Mouse (Mus musculus) heart, adult 9 months (tissue): ENCODE measurements around the gene Spaca7.
A peak's percentile ranks its signal among the peaks of the same experiment; 100 is the strongest.

ENCODE experiments used
- DNase-seq, 2 experiments: peaks; one replicate each; pipeline ENCODE4 v3.0.0; 2022; ENCODE audit warnings: low spot score in 2 of 2

The Spaca7 gene

GRCm38 (mm10) chr8:12609752-12610449 is 37.1 kb downstream of the Spaca7 start:
- no peak for DNase-seq

DNA sequence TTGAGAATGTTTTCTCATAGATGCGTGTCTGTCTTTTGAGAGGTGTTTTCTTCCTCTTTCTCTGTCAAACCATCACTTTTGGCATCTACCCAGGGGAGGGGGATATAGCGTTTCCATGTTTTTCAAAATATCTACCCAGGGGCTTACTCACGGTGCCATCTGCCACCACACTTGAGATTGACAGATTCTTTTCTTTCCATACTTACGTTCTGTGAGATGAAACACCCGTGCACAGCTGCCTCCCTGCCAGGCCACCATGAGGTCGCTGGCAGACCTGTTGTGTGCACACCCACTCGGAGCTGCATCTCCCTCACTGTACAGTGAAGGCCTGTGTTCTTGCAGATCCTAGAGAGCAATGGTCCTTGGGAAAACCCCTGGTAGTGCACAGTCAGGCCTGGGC is 40.4 kb downstream of the Spaca7 start:
- no peak for DNase-seq

DNA sequence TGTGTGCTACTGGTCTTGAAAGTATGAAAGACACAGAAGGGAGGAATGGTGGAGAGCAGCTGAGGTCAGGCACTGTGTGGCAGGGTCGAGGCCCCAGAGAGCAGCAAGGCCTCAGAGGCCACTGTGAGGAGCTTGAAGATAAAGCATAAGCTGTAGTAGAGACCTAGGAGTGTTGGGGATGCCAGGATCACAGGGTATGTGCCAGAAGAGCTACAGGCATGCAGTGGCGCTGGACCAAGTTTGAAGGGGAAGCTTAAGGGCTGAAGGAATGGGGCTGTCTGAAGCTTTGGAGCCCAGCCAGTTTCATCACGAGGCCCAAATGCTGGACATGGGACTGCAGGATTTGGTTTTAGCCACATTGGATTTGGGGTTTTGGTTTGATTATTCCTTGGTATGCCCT is 44.5 kb downstream of the Spaca7 start:
- DNase-seq, result peak in 1 of 2 experiments; percentile 12

DNA sequence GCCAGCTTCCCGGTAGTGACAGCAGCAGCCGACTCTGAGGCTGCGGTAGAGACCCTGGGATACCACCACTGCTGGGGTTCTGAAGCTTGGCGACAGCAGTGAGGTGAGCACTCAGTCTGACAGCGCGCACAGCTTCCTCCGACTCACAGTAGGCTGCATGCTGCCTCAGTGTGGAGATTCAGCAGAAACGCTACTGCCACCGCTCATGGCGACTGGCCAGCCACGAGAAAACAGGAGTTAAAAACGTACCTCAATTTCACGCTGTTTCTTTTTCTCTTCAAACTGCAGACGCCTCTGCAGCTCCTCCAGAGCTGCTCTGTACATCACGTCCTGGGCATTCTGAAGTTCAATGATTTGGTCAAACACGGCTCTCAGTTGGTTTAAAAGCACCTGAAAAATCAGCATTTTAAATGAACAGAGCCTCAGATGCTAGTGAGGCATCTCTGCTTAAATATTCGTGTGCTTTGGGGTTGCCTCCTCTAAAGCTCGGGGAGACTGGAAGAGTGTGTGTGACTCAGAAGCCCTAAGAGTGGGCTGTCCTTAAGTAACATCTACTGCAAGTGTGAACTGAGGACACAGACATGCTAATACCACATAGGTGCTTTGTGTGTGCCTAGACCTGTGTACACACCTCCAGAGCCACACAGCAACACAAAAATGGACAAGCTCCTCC is 48.9 kb downstream of the Spaca7 start:
- no peak for DNase-seq

DNA sequence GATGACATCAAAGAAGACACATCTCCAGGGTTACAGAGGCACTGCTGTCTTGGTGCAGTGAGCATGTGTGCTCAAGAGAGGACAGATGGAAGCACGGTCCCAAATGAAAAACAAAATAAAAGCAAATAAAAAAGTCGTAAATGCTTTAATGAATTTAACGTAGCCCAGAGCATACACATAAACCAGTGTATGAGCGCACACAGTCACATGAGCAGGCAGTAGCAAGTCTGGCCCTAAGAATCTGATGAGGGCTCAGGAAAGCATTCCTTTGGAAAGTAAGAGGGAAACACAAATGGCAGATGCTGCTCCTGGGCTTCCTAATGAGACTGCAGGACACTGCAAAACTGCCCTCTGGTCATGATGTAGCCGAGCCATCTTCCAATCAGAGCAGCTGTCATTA is 53.1 kb downstream of the Spaca7 start:
- no peak for DNase-seq

DNA sequence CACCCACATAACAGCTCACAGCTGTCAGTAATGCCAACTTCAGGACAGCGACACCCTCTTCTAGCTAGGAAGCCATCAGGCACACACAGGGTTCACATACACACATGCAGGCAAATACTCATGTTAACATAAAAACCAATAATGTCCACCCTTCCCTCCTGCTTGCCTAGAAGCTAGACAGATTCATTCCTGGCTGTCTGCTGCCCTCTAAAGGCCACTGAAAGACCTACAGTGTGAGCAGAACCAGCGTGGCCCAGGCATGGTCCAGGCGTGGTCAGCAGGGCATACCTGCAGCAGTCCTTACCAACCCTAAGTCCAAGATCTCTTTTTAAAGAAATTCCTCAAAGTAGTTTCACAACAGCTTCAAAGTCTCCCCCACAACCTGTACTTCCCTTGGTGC is 56.2 kb downstream of the Spaca7 start:
- peak in 1 of 2 experiments; percentile 10 for DNase-seq

DNA sequence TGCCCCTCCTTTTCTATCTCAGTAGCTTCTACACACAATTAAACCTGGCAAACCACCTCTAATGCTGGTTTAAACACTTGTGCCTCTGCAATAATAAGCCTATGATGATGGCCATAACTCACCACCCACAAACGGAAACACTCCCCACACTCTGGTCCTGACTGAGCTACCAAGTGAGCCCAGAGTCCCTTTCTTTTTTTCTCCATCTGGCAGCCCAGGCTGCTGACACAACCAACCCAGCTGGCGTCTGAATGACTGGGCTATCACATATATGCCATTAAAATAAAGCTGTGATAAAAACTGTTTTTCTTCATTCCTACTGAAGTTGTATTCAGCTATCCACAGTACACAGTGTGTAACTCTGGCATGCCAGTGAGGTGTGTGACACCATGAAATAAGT is 62.5 kb downstream of the Spaca7 start:
- no peak for DNase-seq

DNA sequence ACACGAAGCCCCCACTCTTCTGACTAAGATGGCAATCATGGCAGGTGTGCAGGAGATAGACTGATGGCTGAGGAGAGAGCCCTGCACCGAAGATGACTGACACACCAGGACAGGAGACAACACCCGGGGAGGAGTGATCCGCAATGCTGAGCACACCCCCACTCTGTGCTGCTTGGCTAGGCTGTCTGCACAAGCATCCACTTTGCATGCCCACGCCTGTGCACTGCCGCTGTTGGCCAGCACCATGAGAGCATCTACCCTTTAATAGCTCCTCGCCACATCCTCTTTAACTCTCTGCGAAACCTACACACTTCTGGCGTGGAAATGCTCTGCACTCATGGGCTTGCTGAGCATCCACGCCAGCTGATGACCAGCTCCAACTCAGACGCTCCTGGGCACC is 65.6 kb downstream of the Spaca7 start:
- DNase-seq, result no peak

DNA sequence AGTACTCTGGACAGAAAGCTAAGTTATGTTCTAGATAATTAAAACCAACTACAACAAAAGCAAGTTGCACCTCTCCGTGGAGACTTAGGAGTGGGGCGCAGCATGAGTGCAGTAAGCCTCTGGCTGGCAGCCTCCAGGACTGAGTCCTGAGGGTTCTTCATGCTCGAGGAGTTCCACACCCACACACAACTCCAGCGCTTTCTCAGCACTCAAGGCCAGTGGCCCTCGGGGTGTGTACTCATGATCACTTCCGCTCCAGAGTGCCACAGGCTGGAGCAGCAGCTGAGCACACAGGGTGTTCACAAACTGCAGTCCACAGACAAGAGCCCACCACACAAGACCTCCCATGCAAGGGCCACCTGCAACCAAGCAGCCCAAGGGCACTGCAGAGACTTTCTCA is 68.7 kb downstream of the Spaca7 start:
- DNase-seq, result no peak

DNA sequence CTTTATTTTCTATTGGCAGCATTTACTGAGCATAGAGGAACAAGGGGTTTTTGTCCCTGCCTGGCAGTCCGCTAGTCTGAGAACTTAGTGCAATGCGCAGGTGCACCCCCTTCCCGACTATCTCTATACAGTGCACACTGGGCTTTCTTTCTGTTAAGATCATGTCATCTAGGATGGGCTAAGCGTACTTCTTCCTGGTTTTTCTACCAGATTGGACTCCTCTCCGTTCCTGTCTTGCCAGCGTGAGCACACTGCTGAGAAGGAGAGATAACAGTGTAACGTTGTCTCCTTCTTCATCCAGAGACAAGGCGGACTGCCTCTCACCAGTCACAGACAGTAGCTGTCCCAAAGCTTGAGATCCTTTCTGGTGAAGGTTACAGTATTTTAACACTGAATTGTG is 71.5 kb downstream of the Spaca7 start:
- no peak for DNase-seq

- no peak for DNase-seq
Measured at GRCm38 (mm10) chr8:12644894-12645293, 72.1 kb downstream of the Spaca7 start.

GRCm38 (mm10) chr8:12646536-12646935 is 73.7 kb downstream of the Spaca7 start:
- no peak for DNase-seq

GRCm38 (mm10) chr8:12648951-12649350 is 76.1 kb downstream of the Spaca7 start:
- no peak for DNase-seq
